Mouse (Mus musculus): ENCODE results near the gene Cdh10. TPM values are rescaled to one million over a fixed set of nuclear protein-coding genes. Genes with fewer than 3 reads are reported as not detected.

Gene Cdh10
- polyA plus RNA-seq, 1 experiment from 2014 or later, result 2.6 TPM

- no peak overlapping the region for H3K4me2 ChIP-seq (ENCODE audit: low read length)
These were observed 26.1 kb downstream of the Cdh10 start for GRCm38 (mm10) chr15:18844807-18845206.

GRCm38 (mm10) chr15:18850497-18850896 lies 31.8 kb downstream of the Cdh10 start:
- Histone ChIP-seq H3K4me3 (ENCODE audit: low read depth, low read length) (no peak overlapping the region), H3K36me3 (ENCODE audit: control insufficient read depth, insufficient read depth, low read length) (no peaks in the 10 kb centered on the region), H3K4me2 (ENCODE audit: low read length) (no peak overlapping the region), H3K27ac (ENCODE audit: low read depth) (no peak overlapping the region), H3K4me1 (replicated peaks; ENCODE audit: control insufficient read depth, insufficient read depth, low read length) (no peaks in the 10 kb centered on the region), H3K27me3 (replicated peaks; ENCODE audit: control insufficient read depth, insufficient read depth, low read length) (no peaks in the 10 kb centered on the region), H3K9me3 (ENCODE audit: control insufficient read depth, low read length) (no peaks in the 10 kb centered on the region), H3K9ac (ENCODE audit: low read length) (no peak overlapping the region)
- WGBS, result 90% methylated on average over 2 of the region's 2 CpGs
- ATAC-seq (replicated peaks; ENCODE audit: low FRiP score, low TSS enrichment, low read depth) (no peak), DNase-seq (ENCODE audit: low spot score) (no peak)

More at GRCm38 (mm10) chr15:18844807-18845206, 26.1 kb downstream of the Cdh10 start:
- no peak overlapping the region for H3K27ac ChIP-seq (ENCODE audit: low read depth)
- H3K9me3 ChIP-seq (ENCODE audit: control insufficient read depth, low read length), result no peaks in the 10 kb centered on the region
- no peaks in the 10 kb centered on the region for H3K4me1 ChIP-seq (replicated peaks; ENCODE audit: control insufficient read depth, insufficient read depth, low read length)
- no peak overlapping the region for H3K9ac ChIP-seq (ENCODE audit: low read length)
- ATAC-seq (replicated peaks; ENCODE audit: low FRiP score, low TSS enrichment, low read depth) (no peak), DNase-seq (ENCODE audit: low spot score) (no peak)
- H3K36me3 ChIP-seq (ENCODE audit: control insufficient read depth, insufficient read depth, low read length), result no peaks in the 10 kb centered on the region
- H3K27me3 ChIP-seq (replicated peaks; ENCODE audit: control insufficient read depth, insufficient read depth, low read length), result no peaks in the 10 kb centered on the region
- no peak overlapping the region for H3K4me3 ChIP-seq (ENCODE audit: low read depth, low read length)
- 35% methylated on average over 5 of the region's 5 CpGs for WGBS

- ATAC-seq (replicated peaks; ENCODE audit: low FRiP score, low TSS enrichment, low read depth) (no peak), DNase-seq (ENCODE audit: low spot score) (no peak)
- WGBS, result 54% methylated on average over 2 of the region's 2 CpGs
- H3K27ac ChIP-seq (ENCODE audit: low read depth), result no peak overlapping the region
- H3K4me1 ChIP-seq (replicated peaks; ENCODE audit: control insufficient read depth, insufficient read depth, low read length), result no peaks in the 10 kb centered on the region
- H3K9me3 ChIP-seq (ENCODE audit: control insufficient read depth, low read length), result no peaks in the 10 kb centered on the region
- no peak overlapping the region for H3K4me3 ChIP-seq (ENCODE audit: low read depth, low read length)
- H3K4me2 ChIP-seq (ENCODE audit: low read length), result no peak overlapping the region
- H3K9ac ChIP-seq (ENCODE audit: low read length), result no peak overlapping the region
- no peaks in the 10 kb centered on the region for H3K27me3 ChIP-seq (replicated peaks; ENCODE audit: control insufficient read depth, insufficient read depth, low read length)
- no peaks in the 10 kb centered on the region for H3K36me3 ChIP-seq (ENCODE audit: control insufficient read depth, insufficient read depth, low read length)
These were observed 39.4 kb downstream of the Cdh10 start for GRCm38 (mm10) chr15:18858135-18858534.

DNA sequence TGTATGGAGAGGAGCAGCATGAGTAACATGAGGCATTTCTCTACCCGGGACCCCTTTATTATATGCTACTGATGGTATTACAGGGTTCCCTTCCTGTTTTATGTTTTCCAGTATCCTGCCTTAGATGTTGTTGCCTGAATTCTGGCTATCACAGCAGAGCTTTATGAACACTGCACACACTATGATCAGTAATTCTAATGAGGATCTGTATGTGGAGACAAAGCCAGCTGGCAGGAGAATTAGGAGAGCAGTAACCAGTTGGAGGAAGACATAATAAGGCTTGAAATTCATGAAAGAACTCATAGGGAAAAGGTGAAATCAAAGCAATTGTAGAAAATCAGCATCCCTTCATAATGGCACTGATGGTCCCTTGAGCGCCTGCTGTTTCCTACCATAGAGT lies 51.1 kb downstream of the Cdh10 start:
- no peak overlapping the region for H3K27ac ChIP-seq (ENCODE audit: low read depth)
- no peak overlapping the region for H3K4me2 ChIP-seq (ENCODE audit: low read length)
- no peak overlapping the region for H3K4me3 ChIP-seq (ENCODE audit: low read depth, low read length)
- H3K9me3 ChIP-seq (ENCODE audit: control insufficient read depth, low read length), result no peaks in the 10 kb centered on the region
- no peaks in the 10 kb centered on the region for H3K27me3 ChIP-seq (replicated peaks; ENCODE audit: control insufficient read depth, insufficient read depth, low read length)
- ATAC-seq (replicated peaks; ENCODE audit: low FRiP score, low TSS enrichment, low read depth) (no peak), DNase-seq (ENCODE audit: low spot score) (no peak)
- H3K36me3 ChIP-seq (ENCODE audit: control insufficient read depth, insufficient read depth, low read length), result no peaks in the 10 kb centered on the region
- 95% methylated on average over 2 of the region's 2 CpGs for WGBS
- H3K4me1 ChIP-seq (replicated peaks; ENCODE audit: control insufficient read depth, insufficient read depth, low read length), result no peaks in the 10 kb centered on the region
- no peak overlapping the region for H3K9ac ChIP-seq (ENCODE audit: low read length)

DNA sequence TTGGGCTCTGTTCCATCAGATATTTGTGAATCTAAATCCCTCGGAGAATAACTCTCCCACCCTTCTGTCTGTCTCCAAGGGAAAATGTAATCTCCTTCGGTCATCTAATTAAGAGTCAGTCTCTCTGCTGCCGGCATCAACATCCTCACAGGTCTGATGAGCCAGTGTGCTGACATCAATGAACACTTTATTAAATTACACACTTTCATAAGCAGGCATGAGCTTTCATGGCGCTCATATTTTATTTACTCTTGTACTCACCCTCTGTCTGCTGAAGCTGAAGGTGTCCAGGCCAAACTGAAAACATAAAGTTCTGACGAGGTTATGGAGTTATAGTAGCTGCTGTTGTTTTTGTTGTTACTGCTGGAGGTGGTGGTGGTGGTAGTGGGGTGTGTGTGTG lies 62.7 kb downstream of the Cdh10 start:
- Histone ChIP-seq H3K27me3 (replicated peaks; ENCODE audit: control insufficient read depth, insufficient read depth, low read length) (no peaks in the 10 kb centered on the region), H3K4me1 (replicated peaks; ENCODE audit: control insufficient read depth, insufficient read depth, low read length) (no peaks in the 10 kb centered on the region), H3K4me2 (ENCODE audit: low read length) (no peak overlapping the region), H3K27ac (ENCODE audit: low read depth) (no peak overlapping the region), H3K36me3 (ENCODE audit: control insufficient read depth, insufficient read depth, low read length) (no peaks in the 10 kb centered on the region), H3K9ac (ENCODE audit: low read length) (no peak overlapping the region), H3K9me3 (ENCODE audit: control insufficient read depth, low read length) (no peaks in the 10 kb centered on the region), H3K4me3 (ENCODE audit: low read depth, low read length) (no peak overlapping the region)
- DNase-seq (ENCODE audit: low spot score) (no peak), ATAC-seq (replicated peaks; ENCODE audit: low FRiP score, low TSS enrichment, low read depth) (no peak)
- 69% methylated on average over 5 of the region's 5 CpGs for WGBS

DNA sequence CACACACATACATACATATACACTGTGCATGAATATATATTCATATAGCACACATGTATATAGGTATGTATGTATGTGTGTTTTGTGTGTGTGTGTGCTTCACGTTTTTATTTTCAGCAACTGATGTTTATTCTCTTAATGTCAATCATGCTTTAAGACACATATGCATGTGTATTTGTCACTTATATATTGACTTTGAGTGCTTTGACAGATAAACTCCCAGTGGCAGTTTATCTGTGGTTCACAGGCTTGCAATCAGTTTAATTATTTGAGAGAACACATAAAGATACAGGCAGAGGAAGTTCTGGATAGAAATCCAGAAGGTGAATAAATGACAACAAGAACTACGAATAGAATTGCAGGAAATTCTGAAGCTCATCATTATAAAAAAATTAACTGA lies 67.9 kb downstream of the Cdh10 start:
- Histone ChIP-seq H3K4me3 (ENCODE audit: low read depth, low read length) (no peak overlapping the region), H3K9me3 (ENCODE audit: control insufficient read depth, low read length) (no peaks in the 10 kb centered on the region), H3K36me3 (ENCODE audit: control insufficient read depth, insufficient read depth, low read length) (no peaks in the 10 kb centered on the region), H3K4me2 (ENCODE audit: low read length) (no peak overlapping the region), H3K4me1 (replicated peaks; ENCODE audit: control insufficient read depth, insufficient read depth, low read length) (no peaks in the 10 kb centered on the region), H3K27ac (ENCODE audit: low read depth) (no peak overlapping the region), H3K27me3 (replicated peaks; ENCODE audit: control insufficient read depth, insufficient read depth, low read length) (no peaks in the 10 kb centered on the region), H3K9ac (ENCODE audit: low read length) (no peak overlapping the region)
- ATAC-seq (replicated peaks; ENCODE audit: low FRiP score, low TSS enrichment, low read depth) (no peak), DNase-seq (ENCODE audit: low spot score) (no peak)
- WGBS, result 82% methylated on average over 2 of the region's 2 CpGs

- Histone ChIP-seq H3K36me3 (ENCODE audit: control insufficient read depth, insufficient read depth, low read length) (no peaks in the 10 kb centered on the region), H3K9ac (ENCODE audit: low read length) (no peak overlapping the region), H3K27me3 (replicated peaks; ENCODE audit: control insufficient read depth, insufficient read depth, low read length) (no peaks in the 10 kb centered on the region), H3K9me3 (ENCODE audit: control insufficient read depth, low read length) (no peaks in the 10 kb centered on the region), H3K4me1 (replicated peaks; ENCODE audit: control insufficient read depth, insufficient read depth, low read length) (no peaks in the 10 kb centered on the region), H3K4me2 (ENCODE audit: low read length) (no peak overlapping the region), H3K27ac (ENCODE audit: low read depth) (no peak overlapping the region), H3K4me3 (ENCODE audit: low read depth, low read length) (no peak overlapping the region)
- 50% methylated on average over 2 of the region's 2 CpGs for WGBS
- DNase-seq (ENCODE audit: low spot score) (no peak), ATAC-seq (replicated peaks; ENCODE audit: low FRiP score, low TSS enrichment, low read depth) (no peak)
These were observed 70.2 kb downstream of the Cdh10 start for GRCm38 (mm10) chr15:18888912-18889311.

GRCm38 (mm10) chr15:18890358-18890757 lies 71.6 kb downstream of the Cdh10 start:
- H3K4me1 ChIP-seq (replicated peaks; ENCODE audit: control insufficient read depth, insufficient read depth, low read length), result no peaks in the 10 kb centered on the region
- no peak overlapping the region for H3K27ac ChIP-seq (ENCODE audit: low read depth)
- WGBS, result 90% methylated on average over 8 of the region's 8 CpGs
- no peak overlapping the region for H3K9ac ChIP-seq (ENCODE audit: low read length)
- no peak overlapping the region for H3K4me2 ChIP-seq (ENCODE audit: low read length)
- ATAC-seq (replicated peaks; ENCODE audit: low FRiP score, low TSS enrichment, low read depth), result no peak
- H3K36me3 ChIP-seq (ENCODE audit: control insufficient read depth, insufficient read depth, low read length), result no peaks in the 10 kb centered on the region
- H3K4me3 ChIP-seq (ENCODE audit: low read depth, low read length), result no peak overlapping the region
- H3K9me3 ChIP-seq (ENCODE audit: control insufficient read depth, low read length), result no peaks in the 10 kb centered on the region
- no peak for DNase-seq (ENCODE audit: low spot score)
- H3K27me3 ChIP-seq (replicated peaks; ENCODE audit: control insufficient read depth, insufficient read depth, low read length), result no peaks in the 10 kb centered on the region

- ATAC-seq (replicated peaks; ENCODE audit: low FRiP score, low TSS enrichment, low read depth) (no peak), DNase-seq (ENCODE audit: low spot score) (no peak)
- Histone ChIP-seq H3K4me1 (replicated peaks; ENCODE audit: control insufficient read depth, insufficient read depth, low read length) (no peaks in the 10 kb centered on the region), H3K4me3 (ENCODE audit: low read depth, low read length) (no peak overlapping the region), H3K27me3 (replicated peaks; ENCODE audit: control insufficient read depth, insufficient read depth, low read length) (no peaks in the 10 kb centered on the region), H3K27ac (ENCODE audit: low read depth) (no peak overlapping the region), H3K4me2 (ENCODE audit: low read length) (no peak overlapping the region), H3K9ac (ENCODE audit: low read length) (no peak overlapping the region), H3K9me3 (ENCODE audit: control insufficient read depth, low read length) (no peaks in the 10 kb centered on the region), H3K36me3 (ENCODE audit: control insufficient read depth, insufficient read depth, low read length) (no peaks in the 10 kb centered on the region)
These were observed 82.0 kb downstream of the Cdh10 start for GRCm38 (mm10) chr15:18900776-18901175.

All from intestine, embryonic 14.5 days (tissue).